Mouse (Mus musculus): ENCODE measurements at regions not wholly inside any gene's neighbourhood (a gene's known extent, or its start where the extent isn't known, plus 50 kb on each side); places are given as distances from the start of the nearest gene placed in this dataset.
A peak's percentile ranks its signal among the peaks of the same experiment; 100 is the strongest.

DNA sequence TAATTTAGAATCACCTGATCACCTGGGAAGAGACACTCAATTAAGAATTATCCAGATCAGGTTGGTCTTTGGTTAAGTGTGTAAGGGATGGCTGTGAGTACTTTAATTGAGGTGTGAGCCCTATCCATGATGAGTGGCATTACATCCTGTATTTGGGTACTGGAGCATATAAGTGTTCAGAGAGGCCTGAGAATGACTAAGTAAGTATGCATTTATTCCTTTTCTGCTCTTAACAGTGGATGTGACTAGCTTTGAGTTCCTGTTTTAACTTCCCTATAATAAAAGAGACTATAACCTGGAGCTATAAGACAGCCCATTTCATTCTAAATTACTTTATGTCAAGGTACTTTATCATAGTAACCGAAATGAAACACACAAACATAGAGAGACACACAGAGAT is 421.4 kb upstream of the Klf4 start:
- ATAC-seq (ENCODE audit: low FRiP score, low TSS enrichment) (no peak), DNase-seq (no peak)
- WGBS: 96% methylated on average over 1 of the region's 1 CpGs
- no peak overlapping the region for H3K4me3 ChIP-seq (replicated peaks; ENCODE audit: low read depth, low read length)
- H3K4me2 ChIP-seq (ENCODE audit: low read length): no peak overlapping the region
- no peaks in the 10 kb centered on the region for H3K9me3 ChIP-seq (ENCODE audit: control insufficient read depth, low read length)
- H3K27ac ChIP-seq (replicated peaks; ENCODE audit: low read depth, low read length): no peak overlapping the region
- H3K27me3 ChIP-seq (ENCODE audit: control insufficient read depth, insufficient read depth, low read length): no peaks in the 10 kb centered on the region
- H3K9ac ChIP-seq (replicated peaks; ENCODE audit: low read length): no peak overlapping the region
- H3K36me3 ChIP-seq (ENCODE audit: control insufficient read depth, insufficient read depth, low read length): no peaks in the 10 kb centered on the region
- no peaks in the 10 kb centered on the region for H3K4me1 ChIP-seq (ENCODE audit: control insufficient read depth, insufficient read depth, low read length)

DNA sequence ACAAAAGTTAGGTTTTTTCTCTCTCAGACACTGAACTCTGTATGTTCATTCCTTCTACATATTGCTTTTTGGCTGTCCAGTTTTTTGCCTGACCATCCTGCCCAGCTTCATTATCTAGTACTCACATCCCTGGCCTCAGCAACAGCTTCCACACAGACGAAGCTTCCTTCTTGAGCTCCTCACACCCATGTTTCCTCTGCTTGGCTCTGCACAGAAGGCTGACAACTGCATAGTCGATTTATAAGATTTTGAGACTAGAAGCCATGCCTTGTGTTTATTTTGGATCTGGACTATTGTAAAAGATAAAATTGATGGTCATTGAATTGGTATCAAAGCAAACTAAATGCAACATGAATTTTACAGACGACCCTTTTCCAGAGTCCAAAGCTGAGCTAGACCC is 420.0 kb upstream of the Klf4 start:
- Histone ChIP-seq H3K27ac (replicated peaks; ENCODE audit: low read depth, low read length) (no peak overlapping the region), H3K4me2 (ENCODE audit: low read length) (no peak overlapping the region), H3K9me3 (ENCODE audit: control insufficient read depth, low read length) (no peaks in the 10 kb centered on the region), H3K4me1 (ENCODE audit: control insufficient read depth, insufficient read depth, low read length) (no peaks in the 10 kb centered on the region), H3K9ac (replicated peaks; ENCODE audit: low read length) (no peak overlapping the region), H3K27me3 (ENCODE audit: control insufficient read depth, insufficient read depth, low read length) (no peaks in the 10 kb centered on the region), H3K36me3 (ENCODE audit: control insufficient read depth, insufficient read depth, low read length) (no peaks in the 10 kb centered on the region), H3K4me3 (replicated peaks; ENCODE audit: low read depth, low read length) (no peak overlapping the region)
- no peak for DNase-seq
- ATAC-seq (ENCODE audit: low FRiP score, low TSS enrichment): no peak
- WGBS: 93% methylated on average over 3 of the region's 3 CpGs

- no peak for ATAC-seq (ENCODE audit: low FRiP score, low TSS enrichment)
- no peaks in the 10 kb centered on the region for H3K36me3 ChIP-seq (ENCODE audit: control insufficient read depth, insufficient read depth, low read length)
- 63% methylated on average over 1 of the region's 1 CpGs for WGBS
- H3K4me3 ChIP-seq (replicated peaks; ENCODE audit: low read depth, low read length): no peak overlapping the region
- no peak overlapping the region for H3K27ac ChIP-seq (replicated peaks; ENCODE audit: low read depth, low read length)
- H3K27me3 ChIP-seq (ENCODE audit: control insufficient read depth, insufficient read depth, low read length): no peaks in the 10 kb centered on the region
- H3K9me3 ChIP-seq (ENCODE audit: control insufficient read depth, low read length): no peaks in the 10 kb centered on the region
- no peak overlapping the region for H3K4me2 ChIP-seq (ENCODE audit: low read length)
- no peak for DNase-seq
- no peak overlapping the region for H3K9ac ChIP-seq (replicated peaks; ENCODE audit: low read length)
- H3K4me1 ChIP-seq (ENCODE audit: control insufficient read depth, insufficient read depth, low read length): no peaks in the 10 kb centered on the region
Observed at GRCm38 (mm10) chr4:55941423-55941822, 409.2 kb upstream of the Klf4 start.

- 57% methylated on average over 4 of the region's 4 CpGs for WGBS
- ATAC-seq (ENCODE audit: low FRiP score, low TSS enrichment): no peak
Observed at GRCm38 (mm10) chr4:55938383-55938782, 406.1 kb upstream of the Klf4 start.

DNA sequence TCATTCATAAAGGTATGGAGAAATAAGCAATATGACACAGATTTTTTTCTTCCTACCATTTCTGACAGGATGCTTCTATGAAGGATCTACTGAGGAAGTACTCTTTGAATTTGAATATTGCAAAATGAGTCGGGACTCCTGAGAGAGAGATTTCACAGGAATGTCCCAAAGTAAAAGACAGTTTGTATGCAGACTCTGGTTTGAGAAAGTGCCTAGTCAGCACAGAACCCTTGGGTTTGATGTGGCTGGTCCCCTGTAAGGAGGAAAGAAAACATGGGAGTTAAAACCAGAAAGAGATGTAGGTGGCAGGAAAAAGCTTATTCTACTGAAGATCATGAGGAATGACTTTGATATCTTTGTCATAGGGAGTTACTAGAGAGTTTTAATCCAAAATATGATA is 405.6 kb upstream of the Klf4 start:
- H3K36me3 ChIP-seq (ENCODE audit: control insufficient read depth, insufficient read depth, low read length): no peaks in the 10 kb centered on the region
- no peaks in the 10 kb centered on the region for H3K27me3 ChIP-seq (ENCODE audit: control insufficient read depth, insufficient read depth, low read length)
- no peak overlapping the region for H3K27ac ChIP-seq (replicated peaks; ENCODE audit: low read depth, low read length)
- no peaks in the 10 kb centered on the region for H3K4me1 ChIP-seq (ENCODE audit: control insufficient read depth, insufficient read depth, low read length)
- DNase-seq (no peak), ATAC-seq (ENCODE audit: low FRiP score, low TSS enrichment) (no peak)
- H3K4me3 ChIP-seq (replicated peaks; ENCODE audit: low read depth, low read length): no peak overlapping the region
- H3K4me2 ChIP-seq (ENCODE audit: low read length): no peak overlapping the region
- no peaks in the 10 kb centered on the region for H3K9me3 ChIP-seq (ENCODE audit: control insufficient read depth, low read length)
- H3K9ac ChIP-seq (replicated peaks; ENCODE audit: low read length): no peak overlapping the region
- WGBS: 84% methylated on average over 1 of the region's 1 CpGs

More at GRCm38 (mm10) chr4:55938383-55938782, 406.1 kb upstream of the Klf4 start:
- DNase-seq: peak; percentile 29
- H3K36me3 ChIP-seq (ENCODE audit: control insufficient read depth, insufficient read depth, low read length): no peaks in the 10 kb centered on the region
- no peaks in the 10 kb centered on the region for H3K4me1 ChIP-seq (ENCODE audit: control insufficient read depth, insufficient read depth, low read length)
- no peaks in the 10 kb centered on the region for H3K9me3 ChIP-seq (ENCODE audit: control insufficient read depth, low read length)
- no peak overlapping the region for H3K27ac ChIP-seq (replicated peaks; ENCODE audit: low read depth, low read length)
- H3K27me3 ChIP-seq (ENCODE audit: control insufficient read depth, insufficient read depth, low read length): no peaks in the 10 kb centered on the region
- no peak overlapping the region for H3K4me3 ChIP-seq (replicated peaks; ENCODE audit: low read depth, low read length)
- H3K4me2 ChIP-seq (ENCODE audit: low read length): no peak overlapping the region
- no peak overlapping the region for H3K9ac ChIP-seq (replicated peaks; ENCODE audit: low read length)

- Histone ChIP-seq H3K9me3 (ENCODE audit: control insufficient read depth, low read length) (no peaks in the 10 kb centered on the region), H3K27me3 (ENCODE audit: control insufficient read depth, insufficient read depth, low read length) (no peaks in the 10 kb centered on the region), H3K27ac (replicated peaks; ENCODE audit: low read depth, low read length) (0 out of 2 replicates have a peak overlapping the region, but pooled peaks have one; percentile 43), H3K36me3 (ENCODE audit: control insufficient read depth, insufficient read depth, low read length) (no peaks in the 10 kb centered on the region), H3K4me3 (replicated peaks; ENCODE audit: low read depth, low read length) (no peak overlapping the region), H3K4me2 (ENCODE audit: low read length) (peak overlapping the region; percentile 44), H3K9ac (replicated peaks; ENCODE audit: low read length) (0 out of 2 replicates have a peak overlapping the region, but pooled peaks have one; percentile 7), H3K4me1 (ENCODE audit: control insufficient read depth, insufficient read depth, low read length) (peaks cover 11% of the 10 kb centered on the region)
- WGBS: 36% methylated on average over 11 of the region's 11 CpGs
- peak; percentile 79 for DNase-seq
- ATAC-seq (ENCODE audit: low FRiP score, low TSS enrichment): peak; percentile 86
Observed at GRCm38 (mm10) chr4:55929141-55929782, 397.0 kb upstream of the Klf4 start.

- H3K9me3 ChIP-seq (ENCODE audit: control insufficient read depth, low read length): no peaks in the 10 kb centered on the region
- DNase-seq (peak; percentile 42), ATAC-seq (ENCODE audit: low FRiP score, low TSS enrichment) (0 out of 2 replicates have a peak, but pooled peaks have one; percentile 50)
- 47% methylated on average over 11 of the region's 11 CpGs for WGBS
- no peaks in the 10 kb centered on the region for H3K27me3 ChIP-seq (ENCODE audit: control insufficient read depth, insufficient read depth, low read length)
- 0 out of 2 replicates have a peak overlapping the region, but pooled peaks have one; percentile 7 for H3K9ac ChIP-seq (replicated peaks; ENCODE audit: low read length)
- 0 out of 2 replicates have a peak overlapping the region, but pooled peaks have one; percentile 43 for H3K27ac ChIP-seq (replicated peaks; ENCODE audit: low read depth, low read length)
- peaks cover 11% of the 10 kb centered on the region for H3K4me1 ChIP-seq (ENCODE audit: control insufficient read depth, insufficient read depth, low read length)
- no peak overlapping the region for H3K4me3 ChIP-seq (replicated peaks; ENCODE audit: low read depth, low read length)
- peak overlapping the region; percentile 44 for H3K4me2 ChIP-seq (ENCODE audit: low read length)
- H3K36me3 ChIP-seq (ENCODE audit: control insufficient read depth, insufficient read depth, low read length): no peaks in the 10 kb centered on the region
Observed at GRCm38 (mm10) chr4:55928670-55929069, 396.4 kb upstream of the Klf4 start.

- Histone ChIP-seq H3K4me2 (ENCODE audit: low read length) (no peak overlapping the region), H3K36me3 (ENCODE audit: control insufficient read depth, insufficient read depth, low read length) (no peaks in the 10 kb centered on the region), H3K9ac (replicated peaks; ENCODE audit: low read length) (no peak overlapping the region), H3K27ac (replicated peaks; ENCODE audit: low read depth, low read length) (no peak overlapping the region), H3K4me1 (ENCODE audit: control insufficient read depth, insufficient read depth, low read length) (peaks cover 11% of the 10 kb centered on the region), H3K27me3 (ENCODE audit: control insufficient read depth, insufficient read depth, low read length) (no peaks in the 10 kb centered on the region), H3K4me3 (replicated peaks; ENCODE audit: low read depth, low read length) (no peak overlapping the region), H3K9me3 (ENCODE audit: control insufficient read depth, low read length) (no peaks in the 10 kb centered on the region)
- 65% methylated on average over 6 of the region's 6 CpGs for WGBS
- DNase-seq: peak; percentile 7
- ATAC-seq (ENCODE audit: low FRiP score, low TSS enrichment): no peak
Observed at GRCm38 (mm10) chr4:55928196-55928595, 395.9 kb upstream of the Klf4 start.

DNA sequence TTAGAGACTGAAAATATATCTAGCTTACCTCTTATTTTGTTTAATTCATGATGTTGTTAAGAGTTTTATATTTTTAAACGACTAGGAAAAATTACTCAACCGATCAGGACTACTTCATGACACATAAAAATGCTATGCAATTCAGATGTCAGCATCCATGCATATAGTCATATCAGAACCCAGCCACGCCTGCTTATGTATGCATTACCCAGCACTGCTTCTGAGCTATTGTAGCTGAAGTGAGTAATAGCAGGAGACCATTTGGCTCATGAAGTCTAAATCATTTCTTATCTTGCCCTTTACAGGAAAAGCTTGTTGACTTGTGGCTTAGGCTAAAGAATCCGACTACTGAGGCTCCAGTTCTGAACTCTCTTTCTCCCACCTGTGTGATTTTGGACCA is 395.1 kb upstream of the Klf4 start:
- H3K27me3 ChIP-seq (ENCODE audit: control insufficient read depth, insufficient read depth, low read length): no peaks in the 10 kb centered on the region
- H3K4me1 ChIP-seq (ENCODE audit: control insufficient read depth, insufficient read depth, low read length): peaks cover 11% of the 10 kb centered on the region
- peak; percentile 19 for DNase-seq
- WGBS: 87% methylated on average over 4 of the region's 4 CpGs
- H3K4me3 ChIP-seq (replicated peaks; ENCODE audit: low read depth, low read length): no peak overlapping the region
- no peak for ATAC-seq (ENCODE audit: low FRiP score, low TSS enrichment)
- no peak overlapping the region for H3K9ac ChIP-seq (replicated peaks; ENCODE audit: low read length)
- H3K4me2 ChIP-seq (ENCODE audit: low read length): no peak overlapping the region
- no peaks in the 10 kb centered on the region for H3K9me3 ChIP-seq (ENCODE audit: control insufficient read depth, low read length)
- no peak overlapping the region for H3K27ac ChIP-seq (replicated peaks; ENCODE audit: low read depth, low read length)
- H3K36me3 ChIP-seq (ENCODE audit: control insufficient read depth, insufficient read depth, low read length): no peaks in the 10 kb centered on the region

All from midbrain, embryonic 14.5 days (tissue).